Mouse (Mus musculus) embryo, embryonic 10.5 days (tissue): ENCODE measurements at regions not wholly inside any gene's neighbourhood (a gene's known extent, or its start where the extent isn't known, plus 50 kb on each side); places are given as distances from the start of the nearest gene placed in this dataset.

ENCODE experiments used
- DNase-seq: peaks from one replicate; pipeline ENCODE4 v3.0.0-alpha.2; 2015; ENCODE audit warnings: low spot score

DNA sequence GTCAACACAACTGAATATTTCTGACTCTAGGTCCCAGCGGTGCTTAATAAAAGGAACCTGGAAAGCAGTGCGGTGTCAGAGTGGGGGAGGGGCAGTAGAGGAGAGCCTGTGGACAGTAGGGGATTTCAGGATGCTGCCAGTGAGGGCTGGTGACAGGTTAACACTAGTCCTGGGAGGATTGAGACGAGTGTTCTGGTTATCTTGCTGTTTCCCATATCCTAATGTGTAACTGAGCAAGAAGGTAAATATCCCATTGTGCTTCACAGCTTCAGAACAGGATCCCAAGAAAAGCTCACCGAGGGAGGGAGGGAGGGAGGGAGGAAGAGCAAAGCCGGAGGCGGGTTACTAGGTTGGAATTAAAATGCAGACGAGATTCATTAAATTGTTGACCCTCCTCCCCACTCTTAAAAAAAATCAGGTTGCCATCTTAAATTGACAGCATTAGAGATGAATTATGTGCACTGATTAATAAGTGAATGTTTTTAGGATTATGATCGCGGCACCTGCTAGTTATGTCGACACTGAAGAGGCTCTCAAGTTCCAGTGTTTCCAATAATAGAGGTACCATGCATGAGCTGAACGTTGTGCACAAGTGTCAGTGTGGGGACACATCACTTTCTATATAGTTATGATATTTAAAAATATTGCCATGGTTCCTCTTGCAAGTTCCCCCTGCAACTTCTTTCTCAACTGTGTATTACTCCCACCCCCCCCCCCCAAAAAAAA, 1053.3 kb downstream of the 5730522E02Rik start:
- DNase-seq = peak; percentile 35

DNA sequence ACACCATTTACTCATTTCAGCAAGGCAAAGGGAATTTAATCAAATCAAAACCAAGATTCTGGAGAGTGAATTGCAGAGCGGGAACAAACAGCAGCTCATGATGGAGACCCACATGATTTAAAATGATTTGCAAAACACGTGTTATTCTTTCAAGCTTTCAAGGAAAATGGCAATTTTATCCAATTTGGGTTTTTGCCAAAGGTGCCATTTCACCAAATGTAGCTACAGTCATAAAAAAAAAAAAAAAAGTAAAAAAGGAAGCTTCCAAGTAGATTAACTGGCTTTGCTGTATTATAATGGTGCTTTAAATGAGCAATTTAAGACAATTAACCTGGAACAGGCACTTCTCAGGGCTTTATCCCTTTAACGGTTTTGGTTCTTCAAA, 1052.7 kb downstream of the 5730522E02Rik start:
- no peak for DNase-seq

DNA sequence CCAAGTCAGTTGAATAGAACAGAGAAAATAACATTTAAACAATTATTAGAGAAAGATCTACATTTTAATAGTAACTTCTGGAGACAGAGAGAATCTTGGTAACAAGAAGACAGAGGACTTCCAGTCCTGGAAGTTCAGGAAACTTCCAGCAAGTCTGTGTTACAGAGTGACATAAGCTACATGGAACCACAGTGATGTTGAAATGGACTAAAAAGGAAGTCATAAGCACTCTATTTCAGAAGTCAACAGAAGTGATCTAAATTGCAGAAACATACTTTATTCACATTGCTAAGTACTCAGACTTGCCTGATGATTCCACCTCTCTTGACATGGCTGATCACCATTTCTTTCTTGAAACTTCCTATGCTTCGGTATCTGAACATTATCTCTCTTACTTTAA, 1051.7 kb downstream of the 5730522E02Rik start:
- no peak for DNase-seq

DNA sequence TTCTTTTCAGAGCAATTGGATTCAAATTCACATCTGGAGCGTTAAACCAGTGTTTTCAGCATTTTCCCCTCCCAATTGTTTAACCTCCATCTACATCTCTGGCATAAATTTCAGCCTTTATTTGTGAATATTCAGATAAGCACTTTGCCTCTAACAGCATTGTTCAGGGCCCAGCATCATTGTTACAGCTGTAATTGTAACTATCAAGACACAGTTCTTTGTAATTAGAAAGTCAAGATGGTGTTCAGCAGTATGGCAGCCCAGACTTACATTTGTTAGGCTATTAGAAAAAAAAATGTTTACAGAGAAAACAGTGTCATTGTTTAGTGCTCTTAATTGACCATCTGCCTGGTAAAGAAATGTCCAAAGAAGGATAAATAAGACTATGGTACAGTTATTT, 1042.6 kb downstream of the 5730522E02Rik start:
- no peak for DNase-seq

DNA sequence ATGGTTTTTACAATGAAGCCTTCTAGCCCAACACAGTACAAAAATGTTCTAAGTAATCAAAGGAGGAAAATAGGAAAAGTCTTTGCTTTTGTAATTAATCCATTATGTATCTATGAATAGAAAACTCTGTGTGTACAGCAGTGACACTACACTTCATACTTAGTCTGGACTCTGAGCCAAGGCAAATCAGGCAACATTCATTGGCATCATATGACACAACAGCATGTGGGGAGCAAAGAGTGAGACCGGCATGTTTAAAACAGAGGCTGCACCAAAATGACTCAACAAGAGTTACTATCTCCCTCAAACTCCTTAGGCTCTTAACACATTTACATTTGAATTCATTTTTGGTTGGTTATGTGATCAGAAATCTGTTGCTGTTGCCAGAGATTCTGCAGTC, 1039.5 kb downstream of the 5730522E02Rik start:
- DNase-seq = no peak
